Mouse (Mus musculus) spleen, postnatal 10 days (tissue): Measurements from ENCODE around the gene Gm17581.
"Not testable (repeated sequence)": the region's sequence is repeated elsewhere in the genome, so short reads cannot be mapped to it uniquely, and the experiment has no call there.

Source experiments
- DNase-seq, 2 experiments: peaks; one replicate each; pipeline ENCODE4 v3.0.0; 2021 to 2022; ENCODE audit warnings: low spot score in 2 of 2

Gene Gm17581

GRCm38 (mm10) chr2:155737803-155738202 is 2.1 kb upstream of the Gm17581 start:
- no peak for DNase-seq

- no peak for DNase-seq
Observed at GRCm38 (mm10) chr2:155736936-155737335, 1.3 kb upstream of the Gm17581 start.

- DNase-seq, result no peak
Observed at GRCm38 (mm10) chr2:155735080-155735479, 586 bp downstream of the Gm17581 start.

GRCm38 (mm10) chr2:155729158-155729645 is 6.5 kb downstream of the Gm17581 start, which contains the start of gene Edem2:
Gene Edem2, minus strand, starts transcription at chr2:155729475.
- peak; percentile 76 to 93 for DNase-seq

GRCm38 (mm10) chr2:155728742-155729141 is 6.9 kb downstream of the Gm17581 start:
- no peak for DNase-seq

GRCm38 (mm10) chr2:155727764-155728395 is 7.8 kb downstream of the Gm17581 start:
- no peak for DNase-seq

- DNase-seq, result no peak
Observed at GRCm38 (mm10) chr2:155726302-155726701, 9.4 kb downstream of the Gm17581 start.

GRCm38 (mm10) chr2:155724526-155724925 is 11.1 kb downstream of the Gm17581 start:
- DNase-seq, result no peak

- DNase-seq, result no peak
Observed at GRCm38 (mm10) chr2:155724036-155724435, 11.6 kb downstream of the Gm17581 start.

GRCm38 (mm10) chr2:155720585-155720984 is 15.1 kb downstream of the Gm17581 start:
- DNase-seq, result no peak

- DNase-seq, result no peak
Observed at GRCm38 (mm10) chr2:155717082-155717990, 18.3 kb downstream of the Gm17581 start.

GRCm38 (mm10) chr2:155710557-155710956 is 25.1 kb downstream of the Gm17581 start:
- no peak for DNase-seq

- no peak for DNase-seq
Observed at GRCm38 (mm10) chr2:155707251-155707650, 28.4 kb downstream of the Gm17581 start.

- DNase-seq, result no peak
Observed at GRCm38 (mm10) chr2:155703630-155704029, 32.0 kb downstream of the Gm17581 start.

GRCm38 (mm10) chr2:155701399-155701919 is 34.2 kb downstream of the Gm17581 start:
- DNase-seq, result no peak

- DNase-seq, result not testable (repeated sequence)
Observed at GRCm38 (mm10) chr2:155698443-155698842, 37.2 kb downstream of the Gm17581 start.

GRCm38 (mm10) chr2:155696851-155697250 is 38.8 kb downstream of the Gm17581 start:
- no peak for DNase-seq

GRCm38 (mm10) chr2:155696091-155696558 is 39.5 kb downstream of the Gm17581 start:
- peak; percentile 83 to 93 for DNase-seq

GRCm38 (mm10) chr2:155695316-155695715 is 40.4 kb downstream of the Gm17581 start:
- DNase-seq, result no peak

- no peak for DNase-seq
Observed at GRCm38 (mm10) chr2:155694564-155694963, 41.1 kb downstream of the Gm17581 start.

- no peak for DNase-seq
Observed at GRCm38 (mm10) chr2:155693136-155693535, 42.5 kb downstream of the Gm17581 start.
